Mouse (Mus musculus): ENCODE results near the gene Gpr137.

DNA sequence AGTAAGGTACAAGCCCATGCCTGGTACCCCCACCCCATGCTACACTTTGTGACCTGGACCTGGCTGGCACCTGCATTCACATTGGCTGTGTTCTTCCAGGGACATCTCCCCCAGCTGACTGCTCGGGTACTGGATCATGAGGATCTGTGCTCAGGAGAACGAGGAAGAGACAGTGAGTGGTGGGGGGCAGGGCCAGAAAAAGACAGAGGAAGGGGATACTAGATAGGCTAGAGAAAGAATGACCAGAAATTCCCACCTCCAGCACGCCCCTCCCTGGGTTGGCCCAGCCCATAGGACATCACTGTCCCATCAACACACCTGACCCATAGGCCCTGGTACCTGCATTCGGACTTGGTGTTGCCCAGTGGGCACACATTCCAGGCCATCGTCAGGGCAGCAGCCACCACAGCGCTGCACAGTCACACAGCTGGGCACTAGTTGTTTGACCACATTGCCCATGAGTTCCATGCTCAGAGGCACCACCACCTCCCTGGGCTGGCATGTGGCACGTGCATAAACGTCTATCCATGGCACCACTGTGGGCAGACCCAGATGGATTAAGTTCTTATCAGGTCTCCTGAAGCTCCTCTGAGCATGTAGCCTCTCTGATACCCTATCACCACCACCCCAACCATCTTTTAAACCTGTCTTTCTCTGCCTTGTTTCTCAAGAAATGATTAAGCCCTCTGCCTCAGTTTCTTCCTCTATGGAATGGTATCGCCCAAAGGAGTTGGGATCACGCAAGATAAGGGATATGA is 43.9 kb upstream of the Gpr137 start:
- TF ChIP-seq POLR2A (IDR thresholded peaks at IDR 0.05; ENCODE audit: borderline replicate concordance, insufficient read depth, low read length) (no peak), CTCF (IDR thresholded peaks at IDR 0.05; ENCODE audit: borderline replicate concordance, insufficient read depth, low read depth, low read length) (no peak)

Measured in cerebellum, adult 2 months (tissue).